Mouse (Mus musculus) gastrocnemius, adult 2 months (tissue): ENCODE data around the gene Xrcc3. TPM values are rescaled to one million over a fixed set of nuclear protein-coding genes. Genes with fewer than 3 reads are reported as not detected.

ENCODE experiments used
- DNase-seq: peaks from one replicate; pipeline ENCODE4 v3.0.0; 2022
- H3K27ac ChIP-seq: fragments of 200-600 bp; 2 replicates; pipeline ENCODE4 v1.8.1; 2022; ENCODE audit warnings: mild to moderate bottlenecking
- H3K4me3 ChIP-seq: fragments of 200-600 bp; 2 replicates; pipeline ENCODE4 v1.8.1; 2022; ENCODE audit warnings: mild to moderate bottlenecking, moderate library complexity
- CTCF ChIP-seq: fragments of 200-600 bp; IDR thresholded peaks from 2 replicates; pipeline ENCODE4 v1.8.1; 2022; ENCODE audit warnings: antibody characterized with exemption, mild to moderate bottlenecking, moderate library complexity
- intact Hi-C: fragments of 180-260 bp; cut with DNase I; formaldehyde crosslinking; loops from one replicate; pipeline ENCODE4 v1.15.1; 2025
- total RNA-seq, 2 experiments: library from RNA; stranded (reverse); gene quantifications; 2 replicates each; pipeline ENCODE4 v1.2.3; 2021

Xrcc3 gene
- total RNA-seq, 2 experiments from 2014 or later: 0.47 TPM; not detected in 1

DNA sequence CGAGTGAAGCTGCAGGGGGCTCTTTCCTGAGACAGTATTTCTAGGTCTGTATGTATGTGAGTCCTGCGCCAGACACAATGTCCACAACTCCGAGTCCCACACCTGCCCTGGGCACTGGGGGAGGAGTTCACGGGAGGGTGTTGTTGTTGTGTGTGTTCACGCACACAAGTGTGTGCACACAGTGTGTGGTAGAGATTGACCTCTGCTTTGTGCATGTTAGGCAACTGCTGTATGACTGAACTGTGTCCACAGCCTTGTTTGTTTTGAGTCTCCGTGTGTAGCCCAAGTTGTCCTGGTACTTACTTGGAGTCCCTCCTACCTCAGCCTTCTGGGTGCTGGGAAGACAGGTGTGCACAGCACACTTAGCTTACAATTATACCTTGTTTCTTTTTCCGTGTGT is 23.0 kb downstream of the Xrcc3 start:
- no peak for TF ChIP-seq CTCF
- intact Hi-C loops: loop anchor here (5.0 kb wide), 1 partner anchor 33 kb away; the partner anchor contains the start of gene Klc1
- DNase-seq: no peak
- no peak overlapping the region for H3K27ac ChIP-seq
- no peak overlapping the region for H3K4me3 ChIP-seq

DNA sequence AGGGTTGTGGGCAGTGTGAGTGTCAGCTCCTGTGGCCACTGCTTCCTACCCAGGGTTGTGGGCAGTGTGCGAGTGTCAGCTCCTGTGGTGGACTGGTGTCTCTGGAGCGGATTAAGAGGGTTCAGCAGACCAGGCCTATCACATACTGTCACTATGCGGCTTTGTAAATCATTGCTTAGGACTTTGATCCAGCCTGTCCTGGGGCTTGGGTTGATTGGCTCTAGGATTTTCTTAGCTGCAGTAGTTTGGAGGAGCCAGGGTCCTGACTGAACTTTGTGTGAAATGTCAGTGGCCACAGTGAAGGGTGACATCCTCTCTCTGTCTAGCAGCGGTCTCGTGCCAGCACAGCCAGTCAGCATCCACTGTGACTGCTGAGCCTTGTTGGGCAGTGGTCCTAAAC is 23.6 kb downstream of the Xrcc3 start:
- Histone ChIP-seq H3K27ac (no peak overlapping the region), H3K4me3 (no peak overlapping the region)
- no peak for TF ChIP-seq CTCF
- intact Hi-C loops: loop anchor here (5.0 kb wide), 1 partner anchor 33 kb away; the partner anchor contains the start of gene Klc1
- no peak for DNase-seq

DNA sequence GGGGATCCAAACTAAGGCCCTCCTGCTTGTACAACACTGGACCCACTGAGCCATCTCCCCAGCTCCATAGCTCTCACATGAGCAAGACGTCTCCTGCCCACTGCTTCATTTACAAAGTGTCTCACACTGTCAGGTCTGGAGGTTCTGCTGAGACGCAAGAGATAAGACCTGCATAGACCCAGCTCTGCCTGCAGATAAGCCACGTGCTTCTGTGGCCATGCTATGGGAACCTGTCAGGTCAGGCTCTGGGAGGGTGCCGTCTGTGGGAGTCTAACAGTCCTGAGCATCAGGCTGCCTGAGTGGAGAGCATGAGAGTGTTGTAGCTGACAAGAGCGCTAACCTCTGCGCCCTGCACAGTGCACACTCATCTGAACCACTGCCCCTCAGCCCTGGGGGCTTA is 26.7 kb downstream of the Xrcc3 start:
- no peak overlapping the region for H3K27ac ChIP-seq
- no peak for TF ChIP-seq CTCF
- intact Hi-C loops: no loop called here
- H3K4me3 ChIP-seq: no peak overlapping the region
- no peak for DNase-seq

DNA sequence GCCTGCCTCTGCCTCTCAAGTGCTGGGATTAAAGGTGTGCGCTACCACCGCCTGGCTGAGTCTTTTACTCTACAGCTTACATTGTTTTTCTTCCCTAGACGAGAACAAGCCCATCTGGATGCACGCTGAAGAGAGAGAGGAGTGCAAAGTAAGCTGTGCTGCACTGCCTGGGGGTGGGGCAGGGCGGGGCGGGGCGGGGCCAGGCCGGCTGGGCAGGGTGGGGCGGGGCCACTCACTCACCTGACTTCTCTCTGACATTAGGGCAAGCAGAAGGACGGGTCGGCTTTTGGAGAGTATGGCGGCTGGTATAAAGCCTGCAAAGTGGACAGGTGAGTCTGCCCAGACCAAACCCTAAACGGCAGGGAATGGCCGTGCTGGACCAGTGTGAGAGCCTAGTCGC is 28.5 kb downstream of the Xrcc3 start:
- intact Hi-C loops: no loop called here
- TF ChIP-seq CTCF: no peak
- DNase-seq: no peak
- Histone ChIP-seq H3K4me3 (no peak overlapping the region), H3K27ac (no peak overlapping the region)

DNA sequence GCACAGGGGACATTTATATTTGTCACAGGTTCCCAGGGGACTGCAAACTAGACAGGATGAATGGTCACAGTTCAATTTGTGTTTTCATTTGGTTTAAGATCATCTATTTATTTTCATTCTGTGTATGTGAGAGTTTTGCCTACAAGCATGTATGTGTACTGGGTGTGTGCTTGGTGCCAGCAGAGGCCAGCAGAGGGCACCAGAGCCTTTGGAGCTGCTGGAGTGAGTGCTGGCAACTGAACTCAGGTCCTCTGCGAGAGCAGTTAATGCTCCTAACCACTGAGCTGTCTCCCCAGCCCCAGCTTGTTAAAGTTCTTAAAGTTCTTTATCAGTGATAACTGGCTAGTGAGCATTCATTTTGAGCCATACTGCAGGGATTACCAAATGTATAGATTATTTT is 34.1 kb downstream of the Xrcc3 start:
- DNase-seq: no peak
- intact Hi-C loops: no loop called here
- no peak overlapping the region for H3K4me3 ChIP-seq
- TF ChIP-seq CTCF: peak; percentile 40
- no peak overlapping the region for H3K27ac ChIP-seq

DNA sequence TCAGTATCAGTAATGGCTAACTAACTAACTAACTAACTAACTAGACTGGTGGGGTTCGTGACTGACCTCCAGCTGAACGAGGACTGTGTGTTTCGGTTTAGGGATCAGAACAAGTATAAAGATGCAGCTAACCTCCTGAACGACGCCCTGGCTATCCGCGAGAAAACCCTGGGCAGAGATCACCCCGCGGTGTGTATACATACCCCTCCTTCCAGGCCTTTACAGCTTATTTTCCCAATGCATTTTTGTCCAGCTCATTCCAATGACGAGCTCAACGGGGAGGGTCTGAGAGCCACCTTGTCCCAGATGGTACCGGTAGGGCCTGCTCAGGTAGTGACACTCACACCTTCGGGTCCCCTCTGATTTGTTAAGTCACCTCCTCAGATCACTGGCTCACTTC is 35.8 kb downstream of the Xrcc3 start:
- TF ChIP-seq CTCF: no peak
- intact Hi-C loops: no loop called here
- Histone ChIP-seq H3K4me3 (no peak overlapping the region), H3K27ac (peak overlapping the region; percentile 59)
- DNase-seq: no peak

DNA sequence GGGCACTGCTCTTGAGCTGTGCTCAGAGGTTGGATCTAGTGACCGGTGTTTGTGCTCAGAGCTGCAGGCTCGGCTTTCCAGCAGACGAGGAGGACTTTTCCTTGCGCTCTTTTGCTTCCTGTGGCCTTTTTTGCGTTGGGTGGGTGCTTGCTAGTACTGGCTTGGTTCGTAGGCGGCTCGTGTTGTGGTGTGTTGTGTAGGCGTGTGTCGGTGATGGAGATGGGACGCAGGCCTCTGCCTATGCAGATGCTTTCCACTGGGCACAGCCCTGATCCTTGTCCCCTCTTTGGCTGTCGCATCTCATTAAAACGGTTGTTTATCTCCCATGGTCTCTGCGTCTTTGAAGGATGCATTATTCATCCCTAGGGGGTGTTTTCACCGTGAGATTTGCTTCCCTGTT is 38.8 kb downstream of the Xrcc3 start:
- no peak for TF ChIP-seq CTCF
- Histone ChIP-seq H3K27ac (no peak overlapping the region), H3K4me3 (no peak overlapping the region)
- DNase-seq: no peak
- intact Hi-C loops: no loop called here

DNA sequence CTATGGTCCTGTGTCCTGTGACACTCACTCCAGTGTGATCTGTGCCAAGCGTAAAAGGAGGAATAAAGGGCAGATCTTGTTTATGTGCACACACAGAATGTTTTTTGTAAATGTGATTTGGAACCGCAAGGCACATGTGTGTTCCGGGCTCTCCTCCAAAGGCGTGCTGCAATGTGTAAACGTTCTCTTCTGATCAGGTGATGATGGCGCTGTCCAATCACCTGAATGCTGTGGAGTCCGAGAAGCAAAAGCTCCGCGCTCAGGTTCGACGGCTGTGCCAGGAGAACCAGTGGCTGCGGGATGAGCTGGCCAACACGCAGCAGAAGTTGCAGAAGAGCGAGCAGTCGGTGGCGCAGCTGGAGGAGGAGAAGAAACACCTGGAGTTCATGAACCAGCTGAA is 39.5 kb downstream of the Xrcc3 start:
- no peak for DNase-seq
- intact Hi-C loops: no loop called here
- H3K27ac ChIP-seq: no peak overlapping the region
- no peak for TF ChIP-seq CTCF
- no peak overlapping the region for H3K4me3 ChIP-seq

DNA sequence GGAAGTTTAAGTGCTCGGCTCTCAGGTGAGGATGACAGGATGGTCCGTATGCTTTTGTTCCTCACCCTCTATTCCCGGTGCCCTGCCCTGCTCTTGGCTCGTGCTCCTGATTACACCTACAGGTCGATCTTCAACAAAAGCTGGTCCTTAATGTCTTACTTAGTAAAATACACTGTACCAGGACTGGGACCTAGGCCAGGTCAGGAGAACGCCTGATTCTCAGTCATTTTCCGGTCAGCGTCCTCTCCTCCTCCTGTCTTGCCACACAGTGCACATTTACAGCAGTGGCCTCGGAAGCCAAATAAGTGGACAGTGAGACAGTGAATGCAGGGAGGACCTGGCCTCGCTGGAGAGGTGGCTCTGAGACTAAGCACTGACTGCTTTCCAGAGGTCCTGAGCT is 43.0 kb downstream of the Xrcc3 start:
- TF ChIP-seq CTCF: no peak
- no peak overlapping the region for H3K4me3 ChIP-seq
- DNase-seq: no peak
- intact Hi-C loops: no loop called here
- peak overlapping the region; percentile 38; the same call in 1 of the 2 replicates for H3K27ac ChIP-seq

DNA sequence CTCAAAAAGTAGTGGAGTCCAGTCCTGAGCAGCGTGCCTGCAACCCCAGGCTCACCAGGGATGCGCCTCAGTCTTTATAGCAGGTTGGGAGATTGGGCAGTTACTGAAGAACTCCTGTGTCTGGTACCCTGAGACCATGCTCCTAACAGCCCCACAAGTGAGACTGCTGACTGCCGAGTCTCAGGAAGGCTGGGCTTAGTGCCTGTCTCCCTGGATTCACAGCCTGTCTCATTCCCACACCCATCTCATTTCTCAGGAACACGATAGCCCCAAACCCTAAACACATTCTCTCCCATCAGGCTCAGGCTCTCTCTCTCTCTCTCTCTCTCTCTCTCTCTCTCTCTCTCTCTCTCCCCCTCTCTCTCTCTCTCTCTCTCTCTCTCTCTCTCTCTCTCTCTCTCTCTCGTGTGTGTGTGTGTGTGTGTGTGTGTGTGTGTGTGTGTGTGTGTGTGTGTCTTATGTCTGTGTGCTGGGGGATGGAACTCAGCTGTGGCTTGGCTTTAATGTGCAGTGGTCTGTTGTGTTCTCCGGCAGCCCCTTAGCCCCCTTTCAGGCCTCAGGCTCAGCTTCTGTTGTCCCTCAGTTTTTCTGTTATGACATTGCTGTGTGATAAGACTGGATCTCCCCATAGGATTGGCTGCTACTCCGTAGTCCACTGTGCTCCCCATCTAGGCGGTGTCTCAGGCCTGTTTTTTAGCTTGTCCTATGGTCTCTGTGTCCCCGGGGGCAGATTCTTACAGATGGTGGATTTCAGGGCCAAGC is 43.7 kb downstream of the Xrcc3 start:
- no peak for DNase-seq
- intact Hi-C loops: no loop called here
- Histone ChIP-seq H3K4me3 (peak overlapping the region; percentile 9; the same call in 1 of the 2 replicates), H3K27ac (peak overlapping the region; percentile 62)
- TF ChIP-seq CTCF: no peak

DNA sequence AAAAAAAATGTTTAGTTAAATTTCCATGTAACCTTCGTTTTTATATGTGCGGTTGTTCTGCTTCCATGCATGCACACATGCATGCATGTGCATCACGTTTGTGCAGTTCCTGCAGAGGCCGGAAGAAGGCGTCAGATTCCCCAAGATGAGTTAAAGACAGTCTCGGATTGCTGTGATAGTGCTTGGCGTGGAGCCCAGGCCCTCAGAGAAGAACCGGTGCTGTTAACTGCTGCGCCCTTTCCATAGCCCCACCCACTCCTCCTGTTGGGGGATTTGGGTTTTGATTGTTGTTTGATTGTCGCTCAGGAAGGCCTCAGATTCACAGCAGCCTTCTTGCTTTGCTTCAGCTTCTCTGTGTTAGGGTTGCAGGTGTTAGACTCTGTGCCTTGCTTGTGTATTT is 44.4 kb downstream of the Xrcc3 start:
- H3K27ac ChIP-seq: peak overlapping the region; percentile 62
- intact Hi-C loops: no loop called here
- peak overlapping the region; percentile 9; the same call in 1 of the 2 replicates for H3K4me3 ChIP-seq
- peak; percentile 43 for TF ChIP-seq CTCF
- peak; percentile 75 for DNase-seq

DNA sequence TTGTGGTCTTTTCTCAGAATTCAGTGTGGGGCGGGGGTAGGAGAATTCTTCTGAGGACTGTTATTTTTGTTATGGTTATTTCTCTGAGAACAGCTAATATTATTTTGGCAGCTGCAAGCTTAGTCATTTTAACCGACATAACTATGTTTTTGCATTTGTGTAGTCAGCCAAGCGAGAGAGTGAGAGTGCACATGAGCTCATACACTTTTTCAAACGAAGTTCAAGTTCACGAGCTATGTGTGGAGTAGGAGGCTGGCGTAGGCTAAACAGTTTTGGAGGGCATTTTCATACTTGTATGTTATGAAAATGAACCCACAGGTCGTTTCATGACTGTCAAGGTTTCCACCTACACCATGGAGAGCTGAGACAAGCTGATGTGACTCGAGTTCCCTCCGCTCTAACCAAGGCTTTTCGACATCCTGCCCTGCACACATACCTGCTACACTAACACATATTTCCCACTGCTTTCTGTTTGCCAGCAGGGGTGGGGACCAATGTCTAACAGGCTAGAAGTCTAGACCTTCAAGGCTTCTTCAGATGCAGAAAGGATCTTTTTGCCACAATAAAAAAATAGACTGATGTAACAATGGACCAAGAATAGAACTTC is 45.2 kb downstream of the Xrcc3 start:
- H3K27ac ChIP-seq: peak overlapping the region; percentile 43; the same call in 1 of the 2 replicates

More for the DNA sequence above, 45.2 kb downstream of the Xrcc3 start:
- H3K4me3 ChIP-seq: no peak overlapping the region
- no peak for DNase-seq
- TF ChIP-seq CTCF: no peak
- intact Hi-C loops: no loop called here
